Mouse (Mus musculus) macrophage (primary cell): ENCODE measurements around the gene Col8a2. TPM values are rescaled to one million over a fixed set of nuclear protein-coding genes. Genes with fewer than 3 reads are reported as not detected.

Source experiments
- H3K27ac ChIP-seq: fragments of 350-480 bp; formaldehyde crosslinking; 2 replicates; pipeline ENCODE4 v1.9.0; 2021
- H3K36me3 ChIP-seq: fragments of 350-480 bp; formaldehyde crosslinking; 2 replicates; pipeline ENCODE4 v1.9.0; 2021; ENCODE audit errors: inconsistent target
- H3K4me3 ChIP-seq: fragments of 350-480 bp; formaldehyde crosslinking; 2 replicates; pipeline ENCODE4 v1.9.0; 2021; ENCODE audit errors: inconsistent target
- H3K79me2 ChIP-seq: fragments of 350-480 bp; formaldehyde crosslinking; 2 replicates; pipeline ENCODE4 v1.9.0; 2021; ENCODE audit errors: inconsistent target
- WGBS: methylation state at CpG from one replicate; pipeline ENCODE4 v1.1.7; 2026; ENCODE audit warnings: inconsistent platforms; ENCODE audit not compliant: missing documents; 5-methylcytosine and 5-hydroxymethylcytosine counted together
- polyA plus RNA-seq: library from polyadenylated mRNA; stranded (reverse); fragments of 250-400 nt; gene quantifications from 3 replicates; pipeline ENCODE4 v1.2.4, GENCODE M21; 2018; ENCODE audit warnings: inconsistent platforms

Col8a2 gene
- polyA plus RNA-seq, 1 experiment from 2014 or later: not detected

- Histone ChIP-seq H3K79me2 (no peaks in the 10 kb centered on the region), H3K27ac (no peak overlapping the region), H3K4me3 (no peak overlapping the region), H3K36me3 (no peaks in the 10 kb centered on the region)
- 23% methylated on average over 25 of the region's 27 CpGs for WGBS
Measured at GRCm38 (mm10) chr4:126301584-126302309, 15.2 kb downstream of the Col8a2 start.

GRCm38 (mm10) chr4:126303877-126304276, 17.3 kb downstream of the Col8a2 start:
- H3K4me3 ChIP-seq: no peak overlapping the region
- no peak overlapping the region for H3K27ac ChIP-seq
- 67% methylated on average over 4 of the region's 4 CpGs for WGBS
- H3K79me2 ChIP-seq: no peaks in the 10 kb centered on the region
- no peaks in the 10 kb centered on the region for H3K36me3 ChIP-seq

GRCm38 (mm10) chr4:126305428-126305827, 18.8 kb downstream of the Col8a2 start:
- WGBS: 63% methylated on average over 1 of the region's 1 CpGs
- Histone ChIP-seq H3K4me3 (no peak overlapping the region), H3K36me3 (no peaks in the 10 kb centered on the region), H3K79me2 (no peaks in the 10 kb centered on the region), H3K27ac (no peak overlapping the region)

GRCm38 (mm10) chr4:126306058-126306457, 19.5 kb downstream of the Col8a2 start:
- Histone ChIP-seq H3K4me3 (no peak overlapping the region), H3K27ac (no peak overlapping the region)
- WGBS: 95% methylated on average over 5 of the region's 6 CpGs

GRCm38 (mm10) chr4:126306827-126307226, 20.2 kb downstream of the Col8a2 start:
- Histone ChIP-seq H3K27ac (no peak overlapping the region), H3K79me2 (no peaks in the 10 kb centered on the region), H3K36me3 (no peaks in the 10 kb centered on the region), H3K4me3 (no peak overlapping the region)
- 32% methylated on average over 2 of the region's 2 CpGs for WGBS

More at GRCm38 (mm10) chr4:126306058-126306457, 19.5 kb downstream of the Col8a2 start:
- no peaks in the 10 kb centered on the region for H3K79me2 ChIP-seq
- H3K36me3 ChIP-seq: no peaks in the 10 kb centered on the region

GRCm38 (mm10) chr4:126309211-126309921, 22.8 kb downstream of the Col8a2 start:
- Histone ChIP-seq H3K36me3 (no peaks in the 10 kb centered on the region), H3K4me3 (no peak overlapping the region), H3K27ac (no peak overlapping the region), H3K79me2 (no peaks in the 10 kb centered on the region)
- WGBS: 21% methylated on average over 20 of the region's 20 CpGs

- H3K27ac ChIP-seq: no peak overlapping the region
- H3K36me3 ChIP-seq: no peaks in the 10 kb centered on the region
- no peak overlapping the region for H3K4me3 ChIP-seq
- no peaks in the 10 kb centered on the region for H3K79me2 ChIP-seq
- WGBS: 0% methylated on average over 7 of the region's 7 CpGs
Measured at GRCm38 (mm10) chr4:126309922-126310309, 23.3 kb downstream of the Col8a2 start.

GRCm38 (mm10) chr4:126310344-126310743, 23.8 kb downstream of the Col8a2 start:
- Histone ChIP-seq H3K27ac (no peak overlapping the region), H3K79me2 (no peaks in the 10 kb centered on the region), H3K36me3 (peaks cover under 1% of the 10 kb centered on the region; the same call in 1 of the 2 replicates), H3K4me3 (no peak overlapping the region)
- 74% methylated on average over 6 of the region's 7 CpGs for WGBS

- Histone ChIP-seq H3K36me3 (peaks cover 12% of the 10 kb centered on the region; the same call in 1 of the 2 replicates), H3K27ac (no peak overlapping the region), H3K79me2 (no peaks in the 10 kb centered on the region), H3K4me3 (no peak overlapping the region)
- 94% methylated on average over 16 of the region's 16 CpGs for WGBS
Measured at GRCm38 (mm10) chr4:126311566-126312200, 25.1 kb downstream of the Col8a2 start.

GRCm38 (mm10) chr4:126313202-126313601, 26.6 kb downstream of the Col8a2 start:
- 81% methylated on average over 5 of the region's 5 CpGs for WGBS
- no peak overlapping the region for H3K4me3 ChIP-seq
- no peak overlapping the region for H3K27ac ChIP-seq
- peaks cover 28% of the 10 kb centered on the region for H3K36me3 ChIP-seq
- H3K79me2 ChIP-seq: no peaks in the 10 kb centered on the region

- no peaks in the 10 kb centered on the region; the same call in 1 of the 2 replicates for H3K79me2 ChIP-seq
- H3K36me3 ChIP-seq: peaks cover 30% of the 10 kb centered on the region
- no peak overlapping the region for H3K4me3 ChIP-seq
- no peak overlapping the region for H3K27ac ChIP-seq
- WGBS: 93% methylated on average over 10 of the region's 10 CpGs
Measured at GRCm38 (mm10) chr4:126314393-126314792, 27.8 kb downstream of the Col8a2 start.

GRCm38 (mm10) chr4:126315931-126316330, 29.3 kb downstream of the Col8a2 start:
- no peak overlapping the region for H3K4me3 ChIP-seq
- peaks cover 12% of the 10 kb centered on the region; the same call in 1 of the 2 replicates for H3K79me2 ChIP-seq
- H3K27ac ChIP-seq: no peak overlapping the region
- peaks cover 30% of the 10 kb centered on the region for H3K36me3 ChIP-seq
- WGBS: 78% methylated on average over 5 of the region's 5 CpGs

- Histone ChIP-seq H3K79me2 (peaks cover 12% of the 10 kb centered on the region; the same call in 1 of the 2 replicates), H3K36me3 (peaks cover 30% of the 10 kb centered on the region), H3K4me3 (no peak overlapping the region), H3K27ac (no peak overlapping the region)
- WGBS: 95% methylated on average over 13 of the region's 13 CpGs
Measured at GRCm38 (mm10) chr4:126316443-126317040, 29.9 kb downstream of the Col8a2 start.

- 93% methylated on average over 6 of the region's 6 CpGs for WGBS
- no peak overlapping the region for H3K27ac ChIP-seq
Measured at GRCm38 (mm10) chr4:126319806-126320205, 33.2 kb downstream of the Col8a2 start.

More at GRCm38 (mm10) chr4:126319806-126320205, 33.2 kb downstream of the Col8a2 start:
- Histone ChIP-seq H3K4me3 (no peak overlapping the region), H3K79me2 (peaks cover 12% of the 10 kb centered on the region; the same call in 1 of the 2 replicates), H3K36me3 (peaks cover 30% of the 10 kb centered on the region)
